Mouse (Mus musculus): ENCODE measurements around the gene Stat3. TPM values are rescaled to one million over a fixed set of nuclear protein-coding genes. Genes with fewer than 3 reads are reported as not detected.

Stat3 gene
- polyA plus RNA-seq, 2 experiments = 56.1 to 65.9 TPM

DNA sequence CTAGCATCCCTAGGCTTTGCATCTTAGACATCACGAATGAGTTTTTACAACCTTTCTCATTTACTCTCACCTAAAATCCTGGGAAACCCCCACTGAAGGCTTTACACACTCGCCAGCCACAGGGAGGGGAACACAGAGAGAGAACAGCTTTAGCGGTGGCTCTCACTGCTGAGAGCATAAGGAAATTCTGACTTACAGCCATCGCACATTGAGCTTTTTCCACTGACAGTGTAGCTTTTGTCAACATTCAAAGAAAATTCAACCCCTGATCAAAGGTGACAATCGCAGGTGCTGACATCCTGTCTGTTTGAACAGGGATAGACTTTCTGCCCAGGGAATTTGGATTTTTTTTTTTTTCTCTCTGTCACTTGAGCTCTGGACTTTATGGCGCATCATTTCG lies 97.3 kb downstream of the Stat3 start:
- Histone ChIP-seq H3K9ac (ENCODE audit: low read depth, low read length, severe bottlenecking) (no peak overlapping the region), H3K4me2 (replicated peaks; ENCODE audit: low read depth, low read length, severe bottlenecking) (no peak overlapping the region), H3K4me3 (replicated peaks; ENCODE audit: low read length) (no peak overlapping the region), H3K4me1 (ENCODE audit: control insufficient read depth, insufficient read depth, low read length) (no peaks in the 10 kb centered on the region), H3K36me3 (ENCODE audit: control insufficient read depth, insufficient read depth, low read length) (no peaks in the 10 kb centered on the region), H3K27ac (replicated peaks; ENCODE audit: low read depth, low read length) (no peak overlapping the region), H3K27me3 (ENCODE audit: control insufficient read depth, insufficient read depth, low read length) (no peaks in the 10 kb centered on the region), H3K9me3 (ENCODE audit: control insufficient read depth, low read length) (no peaks in the 10 kb centered on the region)
- DNase-seq (ENCODE audit: low spot score) (no peak), ATAC-seq (ENCODE audit: low FRiP score, low read depth) (no peak)
- 76% methylated on average over 7 of the region's 7 CpGs for WGBS
- no peak for TF ChIP-seq POLR2A (IDR thresholded peaks at IDR 0.05; ENCODE audit: borderline replicate concordance, extremely low read depth, insufficient read depth, insufficient read length)

DNA sequence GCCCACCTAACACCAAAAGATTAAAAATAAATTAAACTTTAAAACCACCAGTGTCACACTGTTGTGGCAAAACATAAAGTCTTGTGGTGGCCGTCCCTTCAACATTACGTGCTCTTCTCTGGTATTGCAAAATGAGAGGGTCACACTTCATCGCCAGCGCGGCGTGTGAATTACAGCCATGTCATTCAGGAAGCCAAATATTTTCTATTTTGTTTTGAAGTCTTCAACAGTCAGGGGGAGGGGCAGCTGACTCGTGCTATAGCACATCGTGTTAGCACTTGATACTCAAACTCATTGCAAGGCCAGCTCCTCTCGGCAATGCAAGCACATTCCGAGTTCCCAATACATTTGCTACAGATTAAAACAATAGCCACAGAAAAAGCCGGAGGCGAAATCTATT lies 98.5 kb downstream of the Stat3 start:
- 61% methylated on average over 12 of the region's 12 CpGs for WGBS
- Histone ChIP-seq H3K4me2 (replicated peaks; ENCODE audit: low read depth, low read length, severe bottlenecking) (no peak overlapping the region), H3K9ac (ENCODE audit: low read depth, low read length, severe bottlenecking) (no peak overlapping the region), H3K9me3 (ENCODE audit: control insufficient read depth, low read length) (no peaks in the 10 kb centered on the region), H3K27ac (replicated peaks; ENCODE audit: low read depth, low read length) (no peak overlapping the region), H3K4me3 (replicated peaks; ENCODE audit: low read length) (no peak overlapping the region), H3K36me3 (ENCODE audit: control insufficient read depth, insufficient read depth, low read length) (no peaks in the 10 kb centered on the region), H3K4me1 (ENCODE audit: control insufficient read depth, insufficient read depth, low read length) (no peaks in the 10 kb centered on the region), H3K27me3 (ENCODE audit: control insufficient read depth, insufficient read depth, low read length) (no peaks in the 10 kb centered on the region)
- DNase-seq (ENCODE audit: low spot score) = no peak
- ATAC-seq (ENCODE audit: low FRiP score, low read depth) = no peak
- no peak for TF ChIP-seq POLR2A (IDR thresholded peaks at IDR 0.05; ENCODE audit: borderline replicate concordance, extremely low read depth, insufficient read depth, insufficient read length)

GRCm38 (mm10) chr11:100839523-100839922 lies 99.8 kb downstream of the Stat3 start:
- ATAC-seq (ENCODE audit: low FRiP score, low read depth) (no peak), DNase-seq (ENCODE audit: low spot score) (no peak)
- Histone ChIP-seq H3K4me2 (replicated peaks; ENCODE audit: low read depth, low read length, severe bottlenecking) (no peak overlapping the region), H3K36me3 (ENCODE audit: control insufficient read depth, insufficient read depth, low read length) (no peaks in the 10 kb centered on the region), H3K9me3 (ENCODE audit: control insufficient read depth, low read length) (no peaks in the 10 kb centered on the region), H3K4me3 (replicated peaks; ENCODE audit: low read length) (no peak overlapping the region), H3K9ac (ENCODE audit: low read depth, low read length, severe bottlenecking) (no peak overlapping the region), H3K27me3 (ENCODE audit: control insufficient read depth, insufficient read depth, low read length) (no peaks in the 10 kb centered on the region), H3K27ac (replicated peaks; ENCODE audit: low read depth, low read length) (no peak overlapping the region), H3K4me1 (ENCODE audit: control insufficient read depth, insufficient read depth, low read length) (no peaks in the 10 kb centered on the region)
- no peak for TF ChIP-seq POLR2A (IDR thresholded peaks at IDR 0.05; ENCODE audit: borderline replicate concordance, extremely low read depth, insufficient read depth, insufficient read length)
- 67% methylated on average over 8 of the region's 8 CpGs for WGBS

DNA sequence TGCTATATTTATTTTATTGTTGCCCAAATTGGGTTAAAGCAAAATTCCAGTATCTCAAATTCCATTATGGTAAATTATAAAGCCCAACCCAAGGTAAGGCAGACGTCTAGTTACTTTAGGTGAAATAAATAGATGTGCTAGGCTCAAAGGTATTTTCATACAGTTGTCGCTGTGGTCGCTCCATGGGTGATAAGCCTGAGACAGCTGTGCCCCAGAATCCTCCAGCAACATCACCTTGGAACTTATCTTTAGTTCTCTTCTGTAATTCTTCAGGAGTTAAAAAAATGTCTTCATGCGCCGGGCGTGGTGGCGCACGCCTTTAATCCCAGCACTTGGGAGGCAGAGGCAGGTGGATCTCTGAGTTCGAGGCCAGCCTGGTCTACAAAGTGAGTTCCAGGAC lies 100.4 kb downstream of the Stat3 start:
- no peak for DNase-seq (ENCODE audit: low spot score)
- no peak overlapping the region for H3K27ac ChIP-seq (replicated peaks; ENCODE audit: low read depth, low read length)
- H3K36me3 ChIP-seq (ENCODE audit: control insufficient read depth, insufficient read depth, low read length) = no peaks in the 10 kb centered on the region
- ATAC-seq (ENCODE audit: low FRiP score, low read depth) = no peak
- H3K4me1 ChIP-seq (ENCODE audit: control insufficient read depth, insufficient read depth, low read length) = no peaks in the 10 kb centered on the region
- H3K4me2 ChIP-seq (replicated peaks; ENCODE audit: low read depth, low read length, severe bottlenecking) = no peak overlapping the region
- H3K9ac ChIP-seq (ENCODE audit: low read depth, low read length, severe bottlenecking) = no peak overlapping the region
- H3K9me3 ChIP-seq (ENCODE audit: control insufficient read depth, low read length) = no peaks in the 10 kb centered on the region
- WGBS = 93% methylated on average over 9 of the region's 9 CpGs
- TF ChIP-seq POLR2A (IDR thresholded peaks at IDR 0.05; ENCODE audit: borderline replicate concordance, extremely low read depth, insufficient read depth, insufficient read length) = no peak
- no peak overlapping the region for H3K4me3 ChIP-seq (replicated peaks; ENCODE audit: low read length)
- H3K27me3 ChIP-seq (ENCODE audit: control insufficient read depth, insufficient read depth, low read length) = no peaks in the 10 kb centered on the region

DNA sequence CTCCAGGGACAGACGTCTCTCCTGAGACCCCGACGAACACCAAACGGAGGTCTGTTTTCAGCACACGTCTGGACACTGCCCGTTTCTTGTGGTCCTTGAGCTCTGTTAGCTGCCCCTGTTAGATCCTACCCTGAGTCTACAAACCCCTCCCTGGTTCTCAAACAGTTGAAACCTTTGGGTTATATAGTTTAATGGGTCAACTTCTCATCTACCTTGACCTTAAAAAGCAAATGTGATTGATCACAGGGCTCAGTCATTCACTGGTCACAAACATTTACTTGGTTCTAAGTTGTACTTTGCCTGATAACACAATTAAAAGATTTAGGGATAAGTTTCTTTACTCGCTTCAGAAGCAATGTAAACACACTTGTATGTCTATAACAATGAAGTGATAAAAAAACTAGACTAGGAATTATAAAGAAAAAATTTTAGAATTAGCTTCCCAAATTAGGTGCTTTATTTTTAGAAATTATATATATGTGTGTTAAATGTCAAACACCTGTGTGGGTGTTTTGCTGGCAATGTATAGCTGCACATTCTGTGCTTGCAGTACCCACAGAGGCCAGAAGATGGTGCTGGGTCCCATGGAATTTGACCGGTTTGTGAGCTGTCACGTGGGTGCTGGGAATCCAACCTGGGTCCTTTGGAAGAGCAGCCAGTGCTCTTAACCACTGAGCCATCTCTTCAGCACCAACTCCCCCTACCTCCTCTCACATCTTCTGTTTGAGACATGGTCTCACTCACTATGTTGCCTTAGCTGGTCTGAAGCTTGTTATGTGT lies 102.2 kb downstream of the Stat3 start:
- TF ChIP-seq POLR2A (IDR thresholded peaks at IDR 0.05; ENCODE audit: borderline replicate concordance, extremely low read depth, insufficient read depth, insufficient read length) = no peak
- ATAC-seq (ENCODE audit: low FRiP score, low read depth) = no peak
- Histone ChIP-seq H3K27me3 (ENCODE audit: control insufficient read depth, insufficient read depth, low read length) (no peaks in the 10 kb centered on the region), H3K27ac (replicated peaks; ENCODE audit: low read depth, low read length) (no peak overlapping the region), H3K4me3 (replicated peaks; ENCODE audit: low read length) (no peak overlapping the region), H3K9ac (ENCODE audit: low read depth, low read length, severe bottlenecking) (no peak overlapping the region), H3K9me3 (ENCODE audit: control insufficient read depth, low read length) (no peaks in the 10 kb centered on the region), H3K36me3 (ENCODE audit: control insufficient read depth, insufficient read depth, low read length) (no peaks in the 10 kb centered on the region), H3K4me2 (replicated peaks; ENCODE audit: low read depth, low read length, severe bottlenecking) (no peak overlapping the region), H3K4me1 (ENCODE audit: control insufficient read depth, insufficient read depth, low read length) (no peaks in the 10 kb centered on the region)
- 83% methylated on average over 9 of the region's 9 CpGs for WGBS
- no peak for DNase-seq (ENCODE audit: low spot score)

Other genes with a start within 250 kb of the Stat3 start
- 6.4 and 10.0 TPM in 2 replicates for gene Zfp385c, start 247.1 kb downstream of the Stat3 start, polyA plus RNA-seq (2012; rRNA removed)
- gene Zfp385c, start 247.1 kb downstream of the Stat3 start, polyA plus RNA-seq (2014; fragmentation: Nextera tagmentation; extraction: Ambion mirVana) = 0.72 and 1.5 TPM in 2 replicates
- gene Dhx58, start 235.3 kb downstream of the Stat3 start, polyA plus RNA-seq (2012; rRNA removed) = 3.2 and 3.9 TPM in 2 replicates
- 2.2 and 2.3 TPM in 2 replicates for gene Dhx58, start 235.3 kb downstream of the Stat3 start, polyA plus RNA-seq (2014; fragmentation: Nextera tagmentation; extraction: Ambion mirVana)
- 70.8 and 78.1 TPM in 2 replicates for gene Kat2a, start 227.1 kb downstream of the Stat3 start, polyA plus RNA-seq (2012; rRNA removed)
- gene Kat2a, start 227.1 kb downstream of the Stat3 start, polyA plus RNA-seq (2014; fragmentation: Nextera tagmentation; extraction: Ambion mirVana) = 55.8 and 57.4 TPM in 2 replicates
- not detected in 2 replicates for gene Hspb9, start 225.7 kb downstream of the Stat3 start, polyA plus RNA-seq (2012; rRNA removed)
- 0.77 TPM in 1 of 2 replicates, not detected in the other for gene Hspb9, start 225.7 kb downstream of the Stat3 start, polyA plus RNA-seq (2014; fragmentation: Nextera tagmentation; extraction: Ambion mirVana)
- 188 and 227 TPM in 2 replicates for gene Rab5c, start 201.3 kb downstream of the Stat3 start, polyA plus RNA-seq (2012; rRNA removed)
- 73.2 and 75.1 TPM in 2 replicates for gene Rab5c, start 201.3 kb downstream of the Stat3 start, polyA plus RNA-seq (2014; fragmentation: Nextera tagmentation; extraction: Ambion mirVana)
- 0.09 TPM in 2 replicates for gene Kcnh4, start 179.6 kb downstream of the Stat3 start, polyA plus RNA-seq (2012; rRNA removed)
- not detected in 2 replicates for gene Kcnh4, start 179.6 kb downstream of the Stat3 start, polyA plus RNA-seq (2014; fragmentation: Nextera tagmentation; extraction: Ambion mirVana)
- not detected in 2 replicates for gene Hcrt, start 176.6 kb downstream of the Stat3 start, polyA plus RNA-seq (2012; rRNA removed)
- gene Hcrt, start 176.6 kb downstream of the Stat3 start, polyA plus RNA-seq (2014; fragmentation: Nextera tagmentation; extraction: Ambion mirVana) = not detected in 2 replicates
- 12.1 and 14.0 TPM in 2 replicates for gene Ghdc, start 168.6 kb downstream of the Stat3 start, polyA plus RNA-seq (2012; rRNA removed)
- 3.7 and 5.7 TPM in 2 replicates for gene Ghdc, start 168.6 kb downstream of the Stat3 start, polyA plus RNA-seq (2014; fragmentation: Nextera tagmentation; extraction: Ambion mirVana)
- gene Stat5b, start 88.8 kb downstream of the Stat3 start, polyA plus RNA-seq (2012; rRNA removed) = 24.4 and 27.0 TPM in 2 replicates
- gene Stat5b, start 88.8 kb downstream of the Stat3 start, polyA plus RNA-seq (2014; fragmentation: Nextera tagmentation; extraction: Ambion mirVana) = 21.9 and 22.1 TPM in 2 replicates
- gene Stat5a, start 80.2 kb downstream of the Stat3 start, polyA plus RNA-seq (2012; rRNA removed) = 8.0 and 11.3 TPM in 2 replicates
- 5.3 and 7.8 TPM in 2 replicates for gene Stat5a, start 80.2 kb downstream of the Stat3 start, polyA plus RNA-seq (2014; fragmentation: Nextera tagmentation; extraction: Ambion mirVana)
- 81.3 and 96.8 TPM in 2 replicates for gene Cavin1, start 31.3 kb upstream of the Stat3 start, polyA plus RNA-seq (2012; rRNA removed)
- 128 and 135 TPM in 2 replicates for gene Cavin1, start 31.3 kb upstream of the Stat3 start, polyA plus RNA-seq (2014; fragmentation: Nextera tagmentation; extraction: Ambion mirVana)
- 60.9 and 72.8 TPM in 2 replicates for gene Atp6v0a1, start 69.9 kb upstream of the Stat3 start, polyA plus RNA-seq (2012; rRNA removed)
- gene Atp6v0a1, start 69.9 kb upstream of the Stat3 start, polyA plus RNA-seq (2014; fragmentation: Nextera tagmentation; extraction: Ambion mirVana) = 31.8 and 32.7 TPM in 2 replicates
- 12.8 and 18.5 TPM in 2 replicates for gene Naglu, start 130.5 kb upstream of the Stat3 start, polyA plus RNA-seq (2012; rRNA removed)
- gene Naglu, start 130.5 kb upstream of the Stat3 start, polyA plus RNA-seq (2014; fragmentation: Nextera tagmentation; extraction: Ambion mirVana) = 9.8 and 10.3 TPM in 2 replicates
- gene Hsd17b1, start 138.9 kb upstream of the Stat3 start, polyA plus RNA-seq (2012; rRNA removed) = 0.23 and 0.42 TPM in 2 replicates
- not detected in 2 replicates for gene Hsd17b1, start 138.9 kb upstream of the Stat3 start, polyA plus RNA-seq (2014; fragmentation: Nextera tagmentation; extraction: Ambion mirVana)
- gene Coasy, start 143.0 kb upstream of the Stat3 start, polyA plus RNA-seq (2012; rRNA removed) = 49.1 and 64.3 TPM in 2 replicates
- gene Coasy, start 143.0 kb upstream of the Stat3 start, polyA plus RNA-seq (2014; fragmentation: Nextera tagmentation; extraction: Ambion mirVana) = 41.9 and 43.3 TPM in 2 replicates
- gene Mlx, start 147.7 kb upstream of the Stat3 start, polyA plus RNA-seq (2012; rRNA removed) = 40.2 and 61.6 TPM in 2 replicates
- 42.4 and 44.4 TPM in 2 replicates for gene Mlx, start 147.7 kb upstream of the Stat3 start, polyA plus RNA-seq (2014; fragmentation: Nextera tagmentation; extraction: Ambion mirVana)
- 15.7 and 24.3 TPM in 2 replicates for gene Psmc3ip, start 155.9 kb upstream of the Stat3 start, polyA plus RNA-seq (2012; rRNA removed)
- gene Psmc3ip, start 155.9 kb upstream of the Stat3 start, polyA plus RNA-seq (2014; fragmentation: Nextera tagmentation; extraction: Ambion mirVana) = 32.9 and 36.5 TPM in 2 replicates
- gene Retreg3, start 180.4 kb upstream of the Stat3 start, polyA plus RNA-seq (2012; rRNA removed) = 53.6 and 65.4 TPM in 2 replicates
- 11.3 and 12.7 TPM in 2 replicates for gene Retreg3, start 180.4 kb upstream of the Stat3 start, polyA plus RNA-seq (2014; fragmentation: Nextera tagmentation; extraction: Ambion mirVana)
- 32.4 and 36.8 TPM in 2 replicates for gene Tubg1, start 180.4 kb upstream of the Stat3 start, polyA plus RNA-seq (2012; rRNA removed)
- 52.5 and 52.7 TPM in 2 replicates for gene Tubg1, start 180.4 kb upstream of the Stat3 start, polyA plus RNA-seq (2014; fragmentation: Nextera tagmentation; extraction: Ambion mirVana)
- 6.2 and 7.3 TPM in 2 replicates for gene Tubg2, start 216.4 kb upstream of the Stat3 start, polyA plus RNA-seq (2012; rRNA removed)
- gene Tubg2, start 216.4 kb upstream of the Stat3 start, polyA plus RNA-seq (2014; fragmentation: Nextera tagmentation; extraction: Ambion mirVana) = 7.1 and 8.0 TPM in 2 replicates
- gene Cntnap1, start 231.0 kb upstream of the Stat3 start, polyA plus RNA-seq (2012; rRNA removed) = 1.5 and 2.1 TPM in 2 replicates
- 0.56 and 0.64 TPM in 2 replicates for gene Cntnap1, start 231.0 kb upstream of the Stat3 start, polyA plus RNA-seq (2014; fragmentation: Nextera tagmentation; extraction: Ambion mirVana)
- 17.4 and 20.6 TPM in 2 replicates for gene Plekhh3, start 231.8 kb upstream of the Stat3 start, polyA plus RNA-seq (2012; rRNA removed)
- gene Plekhh3, start 231.8 kb upstream of the Stat3 start, polyA plus RNA-seq (2014; fragmentation: Nextera tagmentation; extraction: Ambion mirVana) = 19.6 and 20.5 TPM in 2 replicates
- gene Ccr10, start 235.9 kb upstream of the Stat3 start, polyA plus RNA-seq (2012; rRNA removed) = 0.09 and 0.17 TPM in 2 replicates
- gene Ccr10, start 235.9 kb upstream of the Stat3 start, polyA plus RNA-seq (2014; fragmentation: Nextera tagmentation; extraction: Ambion mirVana) = 0.11 and 0.41 TPM in 2 replicates